In the genomic region with DNA sequence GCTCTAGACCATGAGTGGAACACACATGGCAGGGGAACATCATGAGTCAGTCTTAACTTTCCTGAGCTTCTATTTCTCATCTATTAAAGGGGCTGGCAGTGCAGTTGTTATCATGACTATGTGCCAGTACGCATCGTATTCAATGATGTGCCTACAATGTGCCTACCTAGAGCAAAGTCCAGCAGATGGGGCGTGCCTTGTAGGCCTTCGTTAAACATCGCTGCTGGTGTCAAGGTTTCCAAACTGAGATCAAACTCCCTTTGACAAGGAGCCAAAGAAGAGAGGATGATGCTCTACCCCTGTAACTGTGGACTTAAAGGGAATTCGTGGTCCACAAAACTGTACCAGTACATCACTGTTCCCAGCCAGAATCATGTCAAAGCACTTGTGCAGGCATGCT, we compare ENCODE assay signal across 24 mouse cellular contexts.
A peak's percentile ranks its signal among the peaks of the same experiment; 100 is the strongest.
DNase-seq lines count a peak whose midpoint lies in the region; ATAC-seq lines count a peak whose summit lies in the region.
"Had no signal": no experiment of that assay in that cellular context is flagged by ENCODE, and none has a peak within 500 bp of the region (broad histone marks: within the 10 kb centered on the region; RNA-seq: fewer than 3 reads in every experiment).

No protein-coding gene starts in this region.

- WGBS in kidney, embryonic 14.5 days: 90% methylated on average over 6 of the region's 6 CpGs
- 92% methylated on average over 6 of the region's 6 CpGs for WGBS in kidney, embryonic 15.5 days

- no peak overlapping the region for H3K9ac ChIP-seq in kidney, embryonic 14.5 days (ENCODE audit: low read depth, low read length)
- no peak overlapping the region for H3K9ac ChIP-seq in kidney, embryonic 15.5 days
- H3K9ac ChIP-seq: embryonic facial prominence, embryonic 12.5 days; embryonic facial prominence, embryonic 15.5 days; forebrain, postnatal 0 days; hindbrain, embryonic 14.5 days had no signal

- no peak for ATAC-seq in kidney, embryonic 14.5 days (ENCODE audit: low FRiP score, low TSS enrichment)
- ATAC-seq in kidney, embryonic 15.5 days (replicated peaks; ENCODE audit: low FRiP score): no peak
- ATAC-seq: activated CD4-positive, CD25-positive, alpha-beta regulatory T cell, adult 4 months; forebrain, embryonic 14.5 days; forebrain, postnatal 0 days had no signal

- no peaks in the 10 kb centered on the region for H3K9me3 ChIP-seq in kidney, embryonic 14.5 days (ENCODE audit: control insufficient read depth, low read length)
- no peaks in the 10 kb centered on the region for H3K9me3 ChIP-seq in kidney, embryonic 15.5 days (replicated peaks)
- H3K9me3 ChIP-seq: embryonic facial prominence, embryonic 12.5 days; embryonic facial prominence, embryonic 15.5 days had no signal

- intact Hi-C loops in heart, postnatal 10 days (cut with DNase I): no loop called here

- H3K4me1 ChIP-seq in kidney, embryonic 14.5 days (ENCODE audit: control insufficient read depth, insufficient read depth, low read length): no peaks in the 10 kb centered on the region
- H3K4me1 ChIP-seq in kidney, embryonic 15.5 days: no peaks in the 10 kb centered on the region
- H3K4me1 ChIP-seq: embryonic facial prominence, embryonic 12.5 days; embryonic facial prominence, embryonic 15.5 days had no signal

- DNase-seq in kidney, adult 11 months: peak; percentile 73
- peak; percentile 71 to 75 for DNase-seq in kidney, adult 8-10 months
- DNase-seq in kidney, adult 9 months: peak; percentile 84
- DNase-seq in kidney, postnatal 25 days: peak; percentile 65 to 70
- no peak for DNase-seq in adrenal gland, adult (ENCODE audit: inconsistent age in 2 of 2, low spot score in 1 of 2)
- DNase-seq in heart, postnatal 10 days: no peak
- DNase-seq: adrenal gland, postnatal 10 days; cerebellum, adult 11 months; cerebellum, adult 2 months; cerebellum, adult 9-11 months; cerebellum, postnatal 25 days; forebrain, postnatal 0 days; gastrocnemius, adult 2 months; gastrocnemius, postnatal 14 days; heart, adult 11 months; heart, postnatal 36 days had no signal

- H3K27ac ChIP-seq in kidney, embryonic 14.5 days (ENCODE audit: low read depth, low read length): no peak overlapping the region
- no peak overlapping the region for H3K27ac ChIP-seq in kidney, embryonic 15.5 days
- H3K27ac ChIP-seq: embryonic facial prominence, embryonic 12.5 days; embryonic facial prominence, embryonic 15.5 days; gastrocnemius, adult 2 months; hindbrain, embryonic 14.5 days had no signal

- no peaks in the 10 kb centered on the region for H3K36me3 ChIP-seq in kidney, embryonic 14.5 days (ENCODE audit: control insufficient read depth, insufficient read depth, low read length)
- H3K36me3 ChIP-seq in kidney, embryonic 15.5 days: no peaks in the 10 kb centered on the region
- H3K36me3 ChIP-seq: embryonic facial prominence, embryonic 12.5 days; embryonic facial prominence, embryonic 15.5 days had no signal

- no peaks in the 10 kb centered on the region for H3K27me3 ChIP-seq in kidney, embryonic 14.5 days (ENCODE audit: control insufficient read depth, insufficient read depth, low read length)
- no peaks in the 10 kb centered on the region for H3K27me3 ChIP-seq in kidney, embryonic 15.5 days
- H3K27me3 ChIP-seq: embryonic facial prominence, embryonic 12.5 days; embryonic facial prominence, embryonic 15.5 days had no signal

- no peak overlapping the region for H3K4me3 ChIP-seq in kidney, embryonic 14.5 days (ENCODE audit: low read length)
- H3K4me3 ChIP-seq in kidney, embryonic 15.5 days (replicated peaks): no peak overlapping the region
- H3K4me3 ChIP-seq: embryonic facial prominence, embryonic 12.5 days; embryonic facial prominence, embryonic 15.5 days; gastrocnemius, adult 2 months had no signal

- no peak overlapping the region for H3K4me2 ChIP-seq in kidney, embryonic 14.5 days (replicated peaks; ENCODE audit: low read depth, low read length)
- H3K4me2 ChIP-seq in kidney, embryonic 15.5 days: no peak overlapping the region
- H3K4me2 ChIP-seq: embryonic facial prominence, embryonic 12.5 days; embryonic facial prominence, embryonic 15.5 days; heart, embryonic 11.5 days; hindbrain, embryonic 14.5 days had no signal

Comparison
In these comparisons a context has a peak if more than half of its experiments do, and no peak if none do; other contexts are left out.
1. DNase-seq: peak in kidney, adult 11 months (single experiment), kidney, adult 8-10 months (2 of 2), kidney, adult 9 months (single experiment) and kidney, postnatal 25 days (2 of 2); none in adrenal gland, adult (0 of 2) and heart, postnatal 10 days (0 of 2).